Mouse (Mus musculus) stomach, embryonic 15.5 days (tissue): ENCODE data around the gene Eapp. TPM values are rescaled to one million over a fixed set of nuclear protein-coding genes. Genes with fewer than 3 reads are reported as not detected.

Experiments
- microRNA counts: library from miRNA; unstranded; fragments of <30 nt; microRNA quantifications from one replicate; lab custom pipeline; 2016
- microRNA-seq: library from miRNA; unstranded; fragments of <30 nt; microRNA quantifications from one replicate; pipeline ENCODE4, GENCODE M21; 2016
- polyA plus RNA-seq: library from polyadenylated mRNA; unstranded; fragments of >200 nt; fragmentation: Nextera tagmentation; extraction: Ambion mirVana; gene quantifications from 2 replicates; pipeline ENCODE4 v1.2.1, GENCODE M21; 2015

Gene Eapp
- polyA plus RNA-seq, 1 experiment from 2014 or later, result 60.4 TPM

MicroRNA genes within 50 kb of the gene (microRNA counts, 519-probe panel; counts per million panel counts)
- 1,115 counts per million, percentile 3 among the panel's probes with 10 or more counts for microRNA mmu-miR-1892 (lab: Ali Mortazavi, UCI)

Small RNA genes lying within 50 kb of the gene (microRNA-seq; reads per million reads assigned to microRNA genes)
- gene Mir1892, result not detected

Other genes starting within 250 kb of the Eapp start
- gene Sptssa, start 39.3 kb downstream of the Eapp start, polyA plus RNA-seq, result 218 and 229 TPM in 2 replicates
- gene Snx6, start 99.8 kb upstream of the Eapp start, polyA plus RNA-seq, result 177 and 180 TPM in 2 replicates
- 174 and 177 TPM in 2 replicates for gene Cfl2, start 167.0 kb upstream of the Eapp start, polyA plus RNA-seq